Mouse (Mus musculus): Measurements from ENCODE around the gene Capns1. TPM values are rescaled to one million over a fixed set of nuclear protein-coding genes. Genes with fewer than 3 reads are reported as not detected.
A peak's percentile ranks its signal among the peaks of the same experiment; 100 is the strongest.

Gene Capns1
- polyA plus RNA-seq, 1 experiment: 17.1 TPM

GRCm38 (mm10) chr7:30196171-30196570, 2.4 kb downstream of the Capns1 start:
- Histone ChIP-seq H3K9me3 (ENCODE audit: control insufficient read depth, low read length) (no peaks in the 10 kb centered on the region), H3K27me3 (ENCODE audit: control insufficient read depth) (no peaks in the 10 kb centered on the region), H3K4me1 (ENCODE audit: control insufficient read depth) (peaks cover 54% of the 10 kb centered on the region), H3K36me3 (ENCODE audit: control insufficient read depth) (peaks cover 23% of the 10 kb centered on the region), H3K4me3 (replicated peaks) (no peak overlapping the region)
- TF ChIP-seq TAL1 (IDR thresholded peaks at IDR 0.05; ENCODE audit: low read length) (no peak), GATA1 (IDR thresholded peaks at IDR 0.05; ENCODE audit: low read length) (no peak)

DNA sequence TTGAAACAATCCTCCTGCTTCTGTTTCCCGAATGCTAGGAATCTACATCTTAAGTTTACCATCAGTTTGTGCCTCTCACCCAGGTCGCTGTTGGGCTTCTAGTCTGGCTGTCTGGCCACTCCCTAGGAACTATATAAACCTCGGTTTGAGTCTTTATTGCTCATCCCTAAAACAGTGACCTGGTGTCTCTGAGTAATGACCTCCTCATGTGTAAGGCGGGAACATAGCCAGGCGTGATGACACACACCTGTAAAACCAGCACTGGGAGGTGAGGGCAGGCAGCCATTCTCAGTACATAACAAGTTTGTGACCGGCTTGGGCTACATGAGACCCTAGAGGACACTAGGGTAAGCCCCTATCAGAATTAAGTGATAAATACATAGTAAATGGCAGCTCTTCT, 3.1 kb downstream of the Capns1 start:
- peaks cover 54% of the 10 kb centered on the region for H3K4me1 ChIP-seq (ENCODE audit: control insufficient read depth)
- H3K36me3 ChIP-seq (ENCODE audit: control insufficient read depth): peaks cover 30% of the 10 kb centered on the region
- peak overlapping the region; percentile 93 for H3K4me3 ChIP-seq (replicated peaks)
- H3K9me3 ChIP-seq (ENCODE audit: control insufficient read depth, low read length): no peaks in the 10 kb centered on the region
- no peak for TF ChIP-seq GATA1 (IDR thresholded peaks at IDR 0.05; ENCODE audit: low read length)
- no peak for TF ChIP-seq TAL1 (IDR thresholded peaks at IDR 0.05; ENCODE audit: low read length)
- no peaks in the 10 kb centered on the region for H3K27me3 ChIP-seq (ENCODE audit: control insufficient read depth)

- TF ChIP-seq GATA1 (IDR thresholded peaks at IDR 0.05; ENCODE audit: low read length) (no peak), TAL1 (IDR thresholded peaks at IDR 0.05; ENCODE audit: low read length) (no peak)
- Histone ChIP-seq H3K9me3 (ENCODE audit: control insufficient read depth, low read length) (no peaks in the 10 kb centered on the region), H3K27me3 (ENCODE audit: control insufficient read depth) (no peaks in the 10 kb centered on the region), H3K36me3 (ENCODE audit: control insufficient read depth) (peaks cover 35% of the 10 kb centered on the region), H3K4me3 (replicated peaks) (peak overlapping the region; percentile 93), H3K4me1 (ENCODE audit: control insufficient read depth) (peaks cover 54% of the 10 kb centered on the region)
These were observed 3.7 kb downstream of the Capns1 start for GRCm38 (mm10) chr7:30194884-30195283.

DNA sequence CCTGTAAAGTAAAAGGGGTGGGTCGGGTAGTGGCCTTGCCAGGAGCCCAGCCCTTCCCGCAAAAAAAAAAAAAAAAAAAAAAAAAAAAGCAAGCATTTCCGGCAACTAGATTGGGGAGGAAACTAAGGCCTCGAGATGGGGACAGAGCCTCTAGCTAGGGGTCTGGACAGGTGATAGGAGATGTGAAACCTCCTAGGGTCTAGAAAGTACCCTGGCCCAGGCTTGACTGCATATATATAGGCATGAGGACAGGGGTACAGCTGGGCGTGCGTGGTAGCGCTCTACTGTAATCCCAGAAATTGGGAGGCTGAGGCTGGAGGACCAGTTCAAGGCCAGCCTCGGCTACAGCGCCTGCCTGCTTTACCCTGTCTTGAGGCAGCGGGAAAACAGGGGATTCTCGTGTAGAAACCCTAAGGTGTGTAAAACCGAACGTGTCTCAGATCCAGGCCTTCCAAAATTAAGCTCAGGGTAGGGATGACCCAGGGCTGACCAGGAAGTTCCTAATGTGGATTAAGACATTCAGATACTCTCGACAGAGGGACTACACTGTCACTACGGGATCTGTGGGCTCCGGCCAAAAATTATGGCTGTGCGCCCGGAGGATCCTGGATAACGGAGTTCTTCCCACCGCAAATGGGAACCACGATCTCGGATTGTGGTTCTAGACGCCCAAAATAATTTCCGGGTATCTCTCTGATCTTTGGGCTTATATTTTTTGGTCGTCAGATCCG, 4.3 kb downstream of the Capns1 start:
- no peaks in the 10 kb centered on the region for H3K27me3 ChIP-seq (ENCODE audit: control insufficient read depth)
- H3K4me1 ChIP-seq (ENCODE audit: control insufficient read depth): peaks cover 54% of the 10 kb centered on the region
- peaks cover 41% of the 10 kb centered on the region for H3K36me3 ChIP-seq (ENCODE audit: control insufficient read depth)
- H3K4me3 ChIP-seq (replicated peaks): peak overlapping the region; percentile 93
- H3K9me3 ChIP-seq (ENCODE audit: control insufficient read depth, low read length): no peaks in the 10 kb centered on the region
- TF ChIP-seq TAL1 (IDR thresholded peaks at IDR 0.05; ENCODE audit: low read length): no peak
- TF ChIP-seq GATA1 (IDR thresholded peaks at IDR 0.05; ENCODE audit: low read length): no peak

DNA sequence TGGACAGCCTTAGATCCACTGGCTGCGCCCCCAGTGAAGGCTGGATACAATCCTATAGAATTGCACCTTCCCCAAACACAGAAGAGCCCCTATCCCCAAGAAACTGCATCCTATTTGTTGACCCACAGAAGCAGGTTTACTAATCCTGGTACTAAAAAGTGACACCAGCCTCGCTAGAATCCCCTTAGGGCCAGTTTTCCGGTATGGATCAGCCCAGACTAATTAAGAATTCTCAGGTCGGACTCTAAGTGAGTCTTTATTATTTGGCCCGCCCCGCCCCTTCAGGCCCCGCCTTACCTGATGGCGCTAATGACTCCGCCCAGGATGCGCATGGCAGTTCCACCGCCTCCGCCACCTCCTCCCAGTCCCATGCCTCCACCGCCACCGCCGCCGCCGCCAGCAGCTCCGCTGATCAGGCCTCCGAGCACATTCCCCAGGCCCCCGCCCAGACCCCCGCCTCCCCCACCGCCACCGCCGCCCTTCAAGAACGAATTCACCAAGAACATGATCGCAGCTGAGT, 5.0 kb downstream of the Capns1 start:
- Histone ChIP-seq H3K9me3 (ENCODE audit: control insufficient read depth, low read length) (no peaks in the 10 kb centered on the region), H3K27me3 (ENCODE audit: control insufficient read depth) (no peaks in the 10 kb centered on the region), H3K4me3 (replicated peaks) (peak overlapping the region; percentile 93), H3K36me3 (ENCODE audit: control insufficient read depth) (peaks cover 47% of the 10 kb centered on the region), H3K4me1 (ENCODE audit: control insufficient read depth) (peaks cover 53% of the 10 kb centered on the region)
- TF ChIP-seq TAL1 (IDR thresholded peaks at IDR 0.05; ENCODE audit: low read length) (no peak), GATA1 (IDR thresholded peaks at IDR 0.05; ENCODE audit: low read length) (no peak)

GRCm38 (mm10) chr7:30193013-30193412, 5.6 kb downstream of the Capns1 start:
- H3K4me1 ChIP-seq (ENCODE audit: control insufficient read depth): peaks cover 48% of the 10 kb centered on the region
- no peaks in the 10 kb centered on the region for H3K9me3 ChIP-seq (ENCODE audit: control insufficient read depth, low read length)
- H3K4me3 ChIP-seq (replicated peaks): peak overlapping the region; percentile 93
- H3K36me3 ChIP-seq (ENCODE audit: control insufficient read depth): peaks cover 53% of the 10 kb centered on the region
- TF ChIP-seq TAL1 (IDR thresholded peaks at IDR 0.05; ENCODE audit: low read length): no peak
- no peak for TF ChIP-seq GATA1 (IDR thresholded peaks at IDR 0.05; ENCODE audit: low read length)
- H3K27me3 ChIP-seq (ENCODE audit: control insufficient read depth): no peaks in the 10 kb centered on the region

DNA sequence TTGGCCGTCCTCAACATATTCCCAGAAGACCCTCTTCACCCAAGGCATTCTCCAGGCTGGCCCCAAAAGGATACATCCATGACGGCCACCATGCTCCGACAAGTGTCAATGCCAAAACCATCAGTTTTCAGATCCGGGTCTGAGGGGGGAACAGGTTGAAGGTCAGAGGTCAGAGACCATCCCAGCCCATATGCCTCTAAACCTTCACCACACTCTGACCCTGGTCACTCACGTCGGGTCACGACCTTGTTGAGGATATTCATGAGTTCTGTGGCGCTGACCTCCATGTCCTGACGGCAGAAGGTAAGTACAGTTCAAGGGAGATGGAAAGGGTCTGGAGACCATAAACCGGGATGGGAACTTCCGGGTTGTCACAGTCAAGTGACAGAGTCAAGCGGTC, 6.5 kb downstream of the Capns1 start:
- Histone ChIP-seq H3K9me3 (ENCODE audit: control insufficient read depth, low read length) (no peaks in the 10 kb centered on the region), H3K4me3 (replicated peaks) (no peak overlapping the region), H3K4me1 (ENCODE audit: control insufficient read depth) (peaks cover 44% of the 10 kb centered on the region), H3K36me3 (ENCODE audit: control insufficient read depth) (peaks cover 62% of the 10 kb centered on the region), H3K27me3 (ENCODE audit: control insufficient read depth) (no peaks in the 10 kb centered on the region)
- no peak for TF ChIP-seq TAL1 (IDR thresholded peaks at IDR 0.05; ENCODE audit: low read length)
- TF ChIP-seq GATA1 (IDR thresholded peaks at IDR 0.05; ENCODE audit: low read length): no peak

GRCm38 (mm10) chr7:30189116-30189491, 9.5 kb downstream of the Capns1 start:
- no peak for TF ChIP-seq TAL1 (IDR thresholded peaks at IDR 0.05; ENCODE audit: low read length)
- Histone ChIP-seq H3K9me3 (ENCODE audit: control insufficient read depth, low read length) (no peaks in the 10 kb centered on the region), H3K4me1 (ENCODE audit: control insufficient read depth) (peaks cover 26% of the 10 kb centered on the region), H3K36me3 (ENCODE audit: control insufficient read depth) (peaks cover 85% of the 10 kb centered on the region), H3K27me3 (ENCODE audit: control insufficient read depth) (no peaks in the 10 kb centered on the region), H3K4me3 (replicated peaks) (no peak overlapping the region)

- H3K4me3 ChIP-seq (replicated peaks): no peak overlapping the region
- H3K4me1 ChIP-seq (ENCODE audit: control insufficient read depth): peaks cover 28% of the 10 kb centered on the region
- H3K9me3 ChIP-seq (ENCODE audit: control insufficient read depth, low read length): no peaks in the 10 kb centered on the region
- H3K36me3 ChIP-seq (ENCODE audit: control insufficient read depth): peaks cover 85% of the 10 kb centered on the region
- TF ChIP-seq GATA1 (IDR thresholded peaks at IDR 0.05; ENCODE audit: low read length) (no peak), TAL1 (IDR thresholded peaks at IDR 0.05; ENCODE audit: low read length) (no peak)
- no peaks in the 10 kb centered on the region for H3K27me3 ChIP-seq (ENCODE audit: control insufficient read depth)
These were observed 10.1 kb downstream of the Capns1 start for GRCm38 (mm10) chr7:30188344-30189115.
